Mouse (Mus musculus): ENCODE measurements around the gene Ctdnep1.

GRCm38 (mm10) chr11:70014051-70014450, 33.1 kb downstream of the Ctdnep1 start:
- TF ChIP-seq POLR2A (IDR thresholded peaks at IDR 0.05; ENCODE audit: borderline replicate concordance, low read depth, low read length) (no peak), CTCF (IDR thresholded peaks at IDR 0.05; ENCODE audit: low read depth, low read length) (no peak)
